Mouse (Mus musculus) bone marrow, adult 2 months (tissue): ENCODE results near the gene Casc3.

Experiments
- CTCF ChIP-seq: fragments of 200-500 bp; IDR thresholded peaks from 2 replicates; pipeline ENCODE4 v1.5.1; 2011; ENCODE audit warnings: low read length, control low read depth; ENCODE audit not compliant: control insufficient read depth, insufficient read depth
- POLR2A ChIP-seq: fragments of 200-500 bp; IDR thresholded peaks from 2 replicates; pipeline ENCODE4 v1.6.1; 2011; ENCODE audit warnings: low read depth, mild to moderate bottlenecking, control low read depth, low read length, borderline replicate concordance; ENCODE audit not compliant: control insufficient read depth

DNA sequence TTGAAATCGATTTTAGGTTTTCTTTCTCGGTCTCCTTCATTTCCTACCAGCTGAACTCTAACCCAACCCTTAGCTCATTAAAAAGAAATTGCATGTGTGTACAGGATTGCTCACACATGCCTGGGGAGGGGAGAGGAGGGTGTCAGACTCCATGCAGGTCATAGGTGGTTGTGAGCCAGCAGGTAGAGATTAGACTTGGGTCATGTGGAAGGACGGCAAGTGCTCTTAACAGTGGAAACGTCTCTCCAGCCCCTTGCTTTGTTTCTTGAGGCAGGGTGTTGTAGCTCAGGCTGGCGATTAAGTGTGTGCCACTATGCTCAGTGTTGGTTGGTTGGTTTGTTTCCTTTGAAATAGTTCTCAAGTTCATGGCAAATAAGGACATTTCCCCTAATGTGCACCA is 66.1 kb downstream of the Casc3 start:
- TF ChIP-seq POLR2A: no peak
- no peak for TF ChIP-seq CTCF
